Mouse (Mus musculus): Measurements from ENCODE around the gene Tmem233.

The Tmem233 gene

GRCm38 (mm10) chr5:116083081-116083480, at the start of gene Tmem233:
Tmem233 (minus strand) TSS chr5:116083244.
- DNase-seq = no peak

- peak; percentile 30 to 77 for DNase-seq
Measured at GRCm38 (mm10) chr5:116123344-116123743, 40.3 kb upstream of the Tmem233 start.

- DNase-seq = peak in 1 of 2 experiments; percentile 27
Measured at GRCm38 (mm10) chr5:116116567-116116966, 33.5 kb upstream of the Tmem233 start.

GRCm38 (mm10) chr5:116116110-116116509, 33.1 kb upstream of the Tmem233 start:
- no peak for DNase-seq

- DNase-seq = no peak
Measured at GRCm38 (mm10) chr5:116115071-116115834, 32.2 kb upstream of the Tmem233 start.

GRCm38 (mm10) chr5:116108651-116109050, 25.6 kb upstream of the Tmem233 start:
- no peak for DNase-seq

- no peak for DNase-seq
Measured at GRCm38 (mm10) chr5:116084231-116084630, 1.2 kb upstream of the Tmem233 start.

GRCm38 (mm10) chr5:116082241-116082900, 673 bp downstream of the Tmem233 start:
- DNase-seq = no peak

GRCm38 (mm10) chr5:116081616-116082015, 1.4 kb downstream of the Tmem233 start:
- DNase-seq = no peak

GRCm38 (mm10) chr5:116080736-116081135, 2.3 kb downstream of the Tmem233 start:
- no peak for DNase-seq

- DNase-seq = no peak
Measured at GRCm38 (mm10) chr5:116069618-116070017, 13.4 kb downstream of the Tmem233 start.

GRCm38 (mm10) chr5:116052826-116053225, 30.2 kb downstream of the Tmem233 start:
- DNase-seq = no peak

GRCm38 (mm10) chr5:116052171-116052570, 30.9 kb downstream of the Tmem233 start:
- DNase-seq = peak; percentile 22 to 38

- no peak for DNase-seq
Measured at GRCm38 (mm10) chr5:116049821-116050220, 33.2 kb downstream of the Tmem233 start.

GRCm38 (mm10) chr5:116048321-116048720, 34.7 kb downstream of the Tmem233 start:
- no peak for DNase-seq

- DNase-seq = no peak
Measured at GRCm38 (mm10) chr5:116046246-116046645, 36.8 kb downstream of the Tmem233 start.

- DNase-seq = no peak
Measured at GRCm38 (mm10) chr5:116045581-116045980, 37.5 kb downstream of the Tmem233 start.

- no peak for DNase-seq
Measured at GRCm38 (mm10) chr5:116042241-116042640, 40.8 kb downstream of the Tmem233 start.

GRCm38 (mm10) chr5:116039706-116040105, 43.3 kb downstream of the Tmem233 start:
- DNase-seq = no peak

GRCm38 (mm10) chr5:116037731-116038130, 45.3 kb downstream of the Tmem233 start:
- DNase-seq = no peak

GRCm38 (mm10) chr5:116036465-116036864, 46.6 kb downstream of the Tmem233 start:
- DNase-seq = no peak

- DNase-seq = peak in 1 of 2 experiments; percentile 50
Measured at GRCm38 (mm10) chr5:116031190-116031577, 51.9 kb downstream of the Tmem233 start.

GRCm38 (mm10) chr5:116030566-116031189, 52.4 kb downstream of the Tmem233 start:
- DNase-seq = no peak

- no peak for DNase-seq
Measured at GRCm38 (mm10) chr5:116029071-116029470, 54.0 kb downstream of the Tmem233 start.

Data from kidney, adult 8-10 months (tissue).